Mouse (Mus musculus) kidney, postnatal 4 days (tissue): ENCODE measurements around the gene 6030468B19Rik.

ENCODE experiments used
- DNase-seq, 2 experiments: peaks; one replicate each; pipeline ENCODE4 v3.0.0; 2021; ENCODE audit warnings: mixed read lengths in 2 of 2

6030468B19Rik gene

GRCm38 (mm10) chr11:117797511-117798159, at the start of gene 6030468B19Rik:
6030468B19Rik (plus strand) TSS chr11:117797660.
- DNase-seq, result no peak

- no peak for DNase-seq
Observed at GRCm38 (mm10) chr11:117748628-117749027, 48.8 kb upstream of the 6030468B19Rik start.

- no peak for DNase-seq
Observed at GRCm38 (mm10) chr11:117749414-117749813, 48.0 kb upstream of the 6030468B19Rik start.

GRCm38 (mm10) chr11:117751544-117751943, 45.9 kb upstream of the 6030468B19Rik start:
- DNase-seq, result no peak

DNA sequence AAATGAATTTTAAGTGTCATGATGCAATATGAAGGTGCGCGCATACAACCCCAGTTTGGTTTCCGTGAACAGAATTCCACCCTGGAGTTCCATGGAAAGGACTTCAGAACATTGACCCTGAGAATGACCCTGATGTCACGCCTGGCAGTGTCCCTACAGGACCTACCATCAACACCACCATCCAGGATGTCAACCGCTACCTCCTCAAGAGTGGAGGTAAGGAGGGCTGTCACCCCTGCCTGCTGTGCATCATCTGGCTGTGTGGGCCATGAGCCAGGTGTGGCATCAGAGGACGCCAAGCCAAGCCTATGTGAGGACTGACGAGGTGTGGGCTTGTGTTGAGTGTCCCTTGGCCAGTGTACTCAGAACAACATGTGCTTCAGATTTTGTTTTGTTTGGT, 41.6 kb upstream of the 6030468B19Rik start:
- no peak for DNase-seq

GRCm38 (mm10) chr11:117759267-117759666, 38.2 kb upstream of the 6030468B19Rik start:
- no peak for DNase-seq

- peak; percentile 54 to 71 for DNase-seq
Observed at GRCm38 (mm10) chr11:117760374-117761119, 36.9 kb upstream of the 6030468B19Rik start.

DNA sequence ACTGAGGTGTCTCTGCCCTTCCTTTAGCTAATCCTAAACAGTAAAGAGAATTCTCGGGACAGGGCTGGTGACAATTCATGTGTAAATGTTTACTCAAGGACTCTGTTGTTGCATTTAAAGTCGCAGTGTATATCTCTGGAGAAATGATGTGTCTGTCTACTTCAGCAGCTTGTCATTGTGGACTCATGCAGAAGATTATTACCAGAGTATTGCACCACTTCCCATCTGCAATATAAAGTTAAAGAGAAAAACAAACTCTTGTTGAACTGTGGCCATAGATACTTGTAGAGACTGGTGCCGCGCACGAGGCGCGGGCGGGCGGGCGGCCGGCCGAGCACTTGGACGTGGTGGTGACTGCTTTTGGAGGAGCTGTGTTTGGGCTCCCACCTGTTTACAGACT, 35.7 kb upstream of the 6030468B19Rik start:
- DNase-seq, result no peak

- DNase-seq, result no peak
Observed at GRCm38 (mm10) chr11:117762246-117762645, 35.2 kb upstream of the 6030468B19Rik start.

GRCm38 (mm10) chr11:117764319-117764718, 33.1 kb upstream of the 6030468B19Rik start:
- DNase-seq, result no peak

DNA sequence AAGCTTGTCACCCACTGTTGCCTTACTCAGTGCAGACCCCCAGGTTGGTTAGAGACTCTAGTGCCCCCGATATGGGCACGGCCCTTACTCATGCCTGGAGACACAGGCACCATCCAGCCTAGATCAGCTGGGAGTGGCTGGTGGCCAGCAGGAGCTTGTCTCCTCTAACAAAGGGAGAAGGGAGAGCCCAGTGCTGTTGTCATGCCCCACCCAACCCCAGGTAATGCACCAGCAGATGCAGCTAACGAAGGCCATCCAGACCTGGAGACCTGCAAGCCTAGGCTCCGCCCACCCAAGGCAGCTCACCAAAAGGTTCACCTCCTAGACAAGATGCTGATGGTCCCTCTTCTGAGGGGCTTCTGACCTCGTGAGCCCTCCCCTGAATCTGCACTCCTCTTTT, 32.1 kb upstream of the 6030468B19Rik start:
- no peak for DNase-seq

- no peak for DNase-seq
Observed at GRCm38 (mm10) chr11:117766275-117766674, 31.2 kb upstream of the 6030468B19Rik start.

DNA sequence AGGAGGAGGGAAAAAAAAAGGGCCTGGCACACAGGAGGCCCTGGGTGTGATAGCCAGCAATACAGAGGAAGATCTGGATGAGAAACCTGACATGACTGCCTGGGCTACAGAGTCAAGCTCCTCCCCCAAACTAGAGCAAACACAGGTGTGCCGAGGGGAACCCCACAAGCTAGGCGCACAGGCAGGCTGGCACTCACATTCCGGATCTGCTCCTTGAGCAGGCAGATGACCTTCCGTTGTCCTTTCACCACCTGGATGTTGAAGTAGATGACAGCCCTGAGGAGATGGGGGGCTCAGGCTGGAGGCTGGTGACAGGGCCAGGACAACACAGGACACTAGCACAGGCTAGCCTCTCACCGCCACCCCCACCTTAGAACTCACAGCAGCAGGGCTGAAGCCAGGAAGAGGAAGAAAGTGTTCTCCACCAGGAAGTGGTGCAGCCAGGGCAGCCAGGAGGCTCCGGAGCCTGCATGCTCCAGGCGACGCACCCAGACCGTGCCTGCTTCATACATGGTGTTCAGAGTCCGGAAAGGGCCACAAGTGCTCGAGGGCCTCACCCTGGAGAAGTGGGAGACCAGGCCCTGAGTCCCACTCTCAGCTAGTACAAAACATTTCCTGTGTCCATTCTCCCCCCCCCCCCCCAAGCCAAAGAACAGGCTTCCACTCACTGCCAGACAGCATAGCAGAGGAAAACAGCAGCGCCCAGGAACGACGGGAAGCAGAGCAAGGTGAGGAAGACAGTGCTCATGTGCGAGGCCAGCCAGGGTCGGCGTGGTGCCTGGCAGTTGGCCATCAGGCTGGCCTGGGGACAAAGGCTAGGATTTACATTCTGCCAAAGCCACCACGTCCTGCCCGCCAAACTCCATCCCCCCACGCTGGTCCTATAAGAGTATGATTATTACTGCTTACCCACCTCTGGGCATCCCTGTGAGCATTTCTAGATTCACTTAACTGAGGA, 28.5 kb upstream of the 6030468B19Rik start:
- peak in 1 of 2 experiments; percentile 38 for DNase-seq

- no peak for DNase-seq
Observed at GRCm38 (mm10) chr11:117769683-117770047, 27.8 kb upstream of the 6030468B19Rik start.

GRCm38 (mm10) chr11:117770407-117770806, 27.1 kb upstream of the 6030468B19Rik start:
- no peak for DNase-seq

DNA sequence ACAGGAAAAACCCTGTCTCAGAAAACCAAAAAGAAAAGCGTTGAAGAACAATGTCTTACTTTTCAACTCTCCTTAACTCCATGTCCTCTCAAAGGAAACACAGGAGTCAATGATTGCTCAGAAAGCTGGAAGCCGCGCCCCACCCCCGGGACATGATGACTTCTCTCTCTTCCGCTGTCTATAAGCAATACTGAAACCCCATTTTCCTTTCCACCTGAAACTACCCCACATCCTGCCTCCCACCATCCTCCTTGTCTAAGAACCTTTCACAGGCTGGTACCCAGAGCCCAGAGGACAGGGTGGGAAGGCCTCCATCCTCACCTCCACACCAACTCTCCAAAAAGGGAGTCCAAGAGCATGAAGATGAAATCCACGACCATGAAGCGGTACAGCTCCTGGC, 25.1 kb upstream of the 6030468B19Rik start:
- no peak for DNase-seq

DNA sequence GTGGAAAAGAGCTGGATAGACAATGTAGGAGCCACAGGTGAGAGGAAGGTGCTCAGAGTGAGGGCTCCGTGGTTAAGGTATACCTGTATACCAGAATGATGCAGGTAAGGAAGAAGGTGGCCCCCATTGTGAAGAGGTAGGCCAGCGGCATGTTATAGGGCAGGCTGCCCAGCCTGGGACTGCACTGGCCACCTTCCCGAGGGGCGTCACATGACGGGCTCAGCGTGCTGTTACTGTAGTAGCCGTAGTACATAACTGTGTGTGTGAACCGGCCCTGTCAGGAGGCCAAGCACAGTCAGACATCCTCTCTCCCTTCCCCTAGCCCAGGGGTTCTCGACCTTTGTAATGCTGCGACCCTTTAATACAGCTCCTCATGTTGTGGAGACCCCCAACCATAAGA, 22.5 kb upstream of the 6030468B19Rik start:
- no peak for DNase-seq

- no peak for DNase-seq
Observed at GRCm38 (mm10) chr11:117775540-117775939, 21.9 kb upstream of the 6030468B19Rik start.

- no peak for DNase-seq
Observed at GRCm38 (mm10) chr11:117776085-117776792, 21.2 kb upstream of the 6030468B19Rik start.

GRCm38 (mm10) chr11:117777111-117777510, 20.3 kb upstream of the 6030468B19Rik start:
- no peak for DNase-seq

DNA sequence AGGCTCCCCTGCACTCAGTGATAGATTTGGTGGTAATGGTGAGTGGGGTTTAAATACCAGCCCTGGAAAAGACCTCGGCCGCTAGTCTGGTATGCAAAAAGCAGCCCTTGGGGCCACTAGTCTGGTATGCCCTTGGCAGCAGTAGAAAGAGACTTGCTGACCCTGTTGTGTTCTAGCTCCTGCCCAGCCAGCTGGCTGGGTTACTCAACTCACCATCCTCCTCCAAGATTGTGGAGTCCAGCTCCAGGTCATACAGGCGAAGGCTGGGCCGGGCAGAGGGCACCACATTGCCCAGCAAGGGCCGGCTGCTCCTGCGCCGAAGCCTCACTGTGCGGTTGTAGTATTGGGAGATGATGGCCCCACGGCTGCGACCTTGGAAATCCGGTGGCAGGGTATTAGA, 19.4 kb upstream of the 6030468B19Rik start:
- no peak for DNase-seq

DNA sequence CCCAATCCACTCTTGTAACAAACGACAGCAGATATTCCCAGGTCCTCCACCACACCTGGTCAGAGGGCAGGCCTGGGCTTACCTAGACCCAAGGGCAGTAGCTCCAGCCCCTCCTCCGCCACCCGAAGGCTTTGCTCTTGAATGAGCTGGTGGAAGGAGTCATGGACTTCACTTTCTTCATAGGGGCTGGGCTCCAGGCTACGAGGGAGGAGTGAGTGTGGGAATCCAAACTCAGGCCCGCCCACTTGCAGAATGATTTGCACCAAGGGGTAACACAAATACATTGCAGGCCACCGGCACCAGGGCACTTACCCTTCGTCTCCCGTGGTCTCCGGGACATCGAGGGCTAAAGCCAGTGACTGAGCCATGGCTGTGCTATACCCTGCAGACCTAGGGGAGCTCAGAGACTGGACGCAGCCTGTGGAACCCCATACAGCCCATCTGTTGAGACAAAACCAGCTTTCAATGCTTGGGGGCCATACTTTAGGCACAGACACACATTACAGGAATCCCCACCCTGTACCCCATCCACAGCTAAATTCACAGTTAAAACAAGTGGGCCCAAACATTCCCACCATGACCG, 18.5 kb upstream of the 6030468B19Rik start:
- DNase-seq, result peak; percentile 71 to 83
